Mouse (Mus musculus): ENCODE results near the gene 1700034J05Rik.

Gene 1700034J05Rik
- long read RNA-seq, experiment 1: 0 reads
- long read RNA-seq, experiment 2: 0 reads

GRCm38 (mm10) chr6:146954258-146954657 lies at the start of gene 1700034J05Rik:
1700034J05Rik (minus strand) TSS chr6:146954422.
- intact Hi-C loops (cut with DNase I): no loop called here

GRCm38 (mm10) chr6:146999755-147000154 lies 45.5 kb upstream of the 1700034J05Rik start:
- intact Hi-C loops (cut with DNase I): no loop called here

GRCm38 (mm10) chr6:146999302-146999701 lies 45.1 kb upstream of the 1700034J05Rik start:
- intact Hi-C loops (cut with DNase I): no loop called here

- intact Hi-C loops (cut with DNase I): no loop called here
Measured at GRCm38 (mm10) chr6:146998710-146999109, 44.5 kb upstream of the 1700034J05Rik start.

DNA sequence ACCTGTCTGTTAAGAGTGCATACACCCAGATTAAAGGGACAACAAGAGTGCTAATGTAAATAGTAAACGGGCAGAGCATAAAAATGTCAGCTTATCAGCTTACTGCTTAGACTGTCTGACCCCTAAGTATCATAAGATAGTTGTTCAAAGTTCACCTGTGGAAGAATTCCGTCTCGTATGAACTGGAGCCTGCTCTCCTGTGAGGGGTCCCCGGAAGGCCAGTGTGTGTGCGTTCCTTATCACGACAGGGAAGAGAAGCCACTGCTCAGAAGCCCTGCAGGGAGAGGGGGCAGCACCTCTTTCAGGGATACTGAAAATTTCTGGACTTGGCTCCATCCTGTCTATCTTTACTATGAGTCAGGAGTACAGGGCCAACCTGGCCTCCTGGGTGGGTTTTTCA lies 42.8 kb upstream of the 1700034J05Rik start:
- intact Hi-C loops (cut with DNase I): no loop called here

DNA sequence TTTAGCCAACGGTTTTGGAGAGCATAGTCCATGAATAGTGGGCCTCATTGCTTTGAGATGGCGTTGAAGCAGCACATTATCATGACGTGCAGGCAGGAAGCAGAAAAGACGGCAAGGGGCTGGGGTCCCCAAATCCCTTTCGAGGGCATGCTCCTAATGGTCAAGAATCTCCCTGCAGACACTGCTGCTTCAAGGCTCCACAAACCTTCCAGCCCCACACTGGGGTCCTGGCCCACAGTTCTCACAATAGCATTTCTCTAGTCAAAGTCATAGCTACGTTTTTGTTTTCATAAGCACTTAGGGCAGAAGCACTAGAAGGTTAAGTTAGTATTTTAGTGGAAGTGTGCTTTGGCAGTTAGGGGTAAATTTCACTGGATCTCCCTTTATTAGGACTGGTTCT lies 41.7 kb upstream of the 1700034J05Rik start:
- intact Hi-C loops (cut with DNase I): loop anchor here (2.0 kb wide), 1 partner anchor 169 kb away; no protein-coding TSS in a partner anchor

DNA sequence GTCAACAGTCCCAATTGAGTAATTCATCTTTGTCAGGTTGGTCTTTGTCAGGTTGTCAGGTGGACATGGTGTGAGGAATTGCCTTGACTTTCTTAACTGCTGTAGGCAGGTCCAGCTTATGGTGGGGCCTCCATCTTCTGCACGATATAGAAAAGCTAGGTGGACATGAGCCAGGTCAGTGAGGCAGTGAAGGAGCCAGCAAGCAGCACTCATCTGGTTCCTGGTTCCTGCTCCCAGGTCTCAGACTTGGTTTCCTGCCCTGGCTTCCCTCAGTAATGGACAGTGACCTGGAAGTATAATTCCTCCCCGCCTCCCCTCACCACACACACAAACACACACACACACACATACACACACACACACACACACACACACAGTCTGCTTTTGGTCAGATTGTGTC lies 41.2 kb upstream of the 1700034J05Rik start:
- intact Hi-C loops (cut with DNase I): loop anchor here (2.0 kb wide), 1 partner anchor 169 kb away; no protein-coding TSS in a partner anchor

- intact Hi-C loops (cut with DNase I): loop anchor here (2.0 kb wide), 1 partner anchor 167 kb away; no protein-coding TSS in a partner anchor
Measured at GRCm38 (mm10) chr6:146994236-146994635, 40.0 kb upstream of the 1700034J05Rik start.

DNA sequence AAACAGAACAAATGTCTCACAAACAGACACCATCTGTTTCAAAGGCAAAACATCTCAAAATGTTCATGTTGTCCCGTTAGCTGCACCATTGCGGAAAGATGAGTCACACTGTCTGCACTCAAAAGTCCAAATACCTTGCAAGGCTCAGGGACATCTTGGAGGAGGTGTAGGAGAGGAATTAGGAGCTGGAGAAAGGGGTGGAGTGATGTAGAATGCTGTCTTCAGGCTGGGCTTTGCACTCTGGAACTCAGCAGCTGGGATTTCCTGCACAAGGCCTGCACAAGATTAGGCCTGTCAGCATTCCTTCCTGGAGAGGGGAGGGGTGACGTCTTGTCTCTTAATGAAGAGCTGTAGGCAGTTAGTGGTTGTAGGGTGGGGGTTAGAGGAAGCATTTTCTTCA lies 30.3 kb upstream of the 1700034J05Rik start:
- intact Hi-C loops (cut with DNase I): no loop called here

DNA sequence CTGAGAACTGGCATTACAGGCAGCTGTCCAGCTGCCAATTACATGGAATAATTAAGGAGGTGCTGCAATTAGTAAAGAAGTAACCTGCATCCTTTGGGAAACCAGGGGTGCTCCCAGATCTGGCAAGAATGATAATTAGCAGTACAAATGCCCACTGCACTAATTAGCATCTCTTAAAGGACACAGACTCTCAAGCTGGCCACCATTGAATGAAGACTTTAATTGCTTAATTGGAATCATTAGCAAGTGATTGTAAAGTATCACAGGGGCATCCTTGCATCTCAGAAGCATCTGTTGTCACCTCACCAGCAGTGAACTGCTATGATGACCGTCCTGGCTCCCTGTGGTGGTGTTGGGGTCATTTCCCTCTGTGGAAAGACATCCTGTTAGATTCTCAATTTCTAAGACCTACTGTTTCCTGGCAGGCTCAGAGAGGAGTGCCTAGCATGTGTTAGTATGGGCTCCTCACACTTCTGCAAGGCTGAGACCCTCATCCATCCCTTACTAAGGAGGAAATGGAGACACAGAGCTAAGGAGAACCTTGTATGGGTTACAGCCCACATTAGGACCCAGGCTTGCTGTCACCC lies 27.1 kb upstream of the 1700034J05Rik start:
- intact Hi-C loops (cut with DNase I): no loop called here

DNA sequence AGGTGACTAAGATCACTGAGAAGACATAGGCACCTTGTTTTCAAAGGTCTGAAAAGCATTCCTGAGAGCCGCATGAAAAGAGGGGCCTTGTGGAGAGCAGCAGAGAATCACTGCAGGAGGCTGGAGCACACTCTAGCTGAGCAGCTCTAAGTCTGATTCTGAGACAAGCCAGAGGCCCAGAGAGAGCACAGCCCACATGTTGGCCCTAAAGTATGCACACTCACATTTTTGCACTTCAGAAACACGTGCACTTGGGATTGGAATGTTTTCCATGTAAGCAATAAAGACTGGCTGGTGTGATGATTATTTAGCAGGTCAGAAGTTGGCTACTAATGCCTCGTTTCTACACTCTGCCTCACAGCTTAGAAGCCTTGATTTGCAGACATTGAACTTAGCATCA lies 25.7 kb upstream of the 1700034J05Rik start:
- intact Hi-C loops (cut with DNase I): loop anchor here (5.0 kb wide), 1 partner anchor 148 kb away; no protein-coding TSS in a partner anchor

DNA sequence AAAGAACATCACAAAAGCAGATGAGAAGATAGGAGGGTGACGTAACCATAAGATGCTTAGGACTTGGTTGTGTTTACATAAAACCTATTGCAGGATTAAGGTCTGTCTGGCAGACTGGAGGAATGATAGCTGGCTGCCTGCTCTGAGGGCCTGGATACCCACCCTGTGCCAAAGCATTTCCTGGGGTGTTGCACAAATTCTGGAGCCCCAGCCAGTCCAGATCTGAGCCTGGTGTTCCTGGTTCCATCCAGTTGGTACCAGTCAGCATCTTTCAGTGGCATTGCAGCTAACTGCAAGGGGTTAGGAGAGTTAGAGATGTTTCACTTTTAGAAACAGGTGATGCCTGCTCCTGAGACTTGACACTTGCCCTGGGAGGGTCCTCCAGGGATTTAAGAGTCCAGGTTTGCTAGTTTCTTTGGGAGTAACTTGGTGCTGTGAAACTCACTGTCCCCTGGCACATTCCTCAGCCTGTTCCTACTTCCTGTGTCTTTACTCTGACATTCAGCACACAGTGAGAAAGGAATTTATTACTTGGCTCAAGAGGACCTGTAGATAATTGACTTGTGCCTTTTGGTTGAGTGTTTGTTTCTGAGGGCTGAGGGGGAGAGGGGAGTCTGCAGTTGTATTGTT lies 25.0 kb upstream of the 1700034J05Rik start:
- intact Hi-C loops (cut with DNase I): loop anchor here (5.0 kb wide), 1 partner anchor 147 kb away; no protein-coding TSS in a partner anchor

- intact Hi-C loops (cut with DNase I): loop anchor here (5.0 kb wide), 1 partner anchor 146 kb away; no protein-coding TSS in a partner anchor
Measured at GRCm38 (mm10) chr6:146978691-146979114, 24.5 kb upstream of the 1700034J05Rik start.

- intact Hi-C loops (cut with DNase I): loop anchor here (5.0 kb wide), 1 partner anchor 144 kb away; no protein-coding TSS in a partner anchor
Measured at GRCm38 (mm10) chr6:146976446-146976845, 22.2 kb upstream of the 1700034J05Rik start.

DNA sequence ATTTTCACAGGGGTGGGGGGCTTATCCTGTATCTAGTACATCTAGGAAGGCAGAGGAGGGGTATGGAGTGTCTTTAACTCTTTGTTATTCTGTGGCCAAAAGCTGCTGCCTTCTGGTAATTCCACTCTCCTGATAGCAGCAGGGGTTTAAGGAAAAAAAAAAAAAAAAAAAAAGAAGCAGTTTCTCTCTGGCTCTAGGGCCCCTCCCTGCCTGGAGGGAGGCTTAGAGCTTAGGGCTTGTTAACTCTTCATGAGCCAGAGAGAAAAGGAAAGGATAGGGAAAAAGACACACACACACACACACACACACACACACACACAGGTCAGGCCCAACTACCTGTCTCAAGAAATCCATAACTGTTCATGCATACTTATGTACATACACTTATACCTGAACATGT lies 19.6 kb upstream of the 1700034J05Rik start:
- intact Hi-C loops (cut with DNase I): no loop called here

- intact Hi-C loops (cut with DNase I): no loop called here
Measured at GRCm38 (mm10) chr6:146973406-146973805, 19.2 kb upstream of the 1700034J05Rik start.

DNA sequence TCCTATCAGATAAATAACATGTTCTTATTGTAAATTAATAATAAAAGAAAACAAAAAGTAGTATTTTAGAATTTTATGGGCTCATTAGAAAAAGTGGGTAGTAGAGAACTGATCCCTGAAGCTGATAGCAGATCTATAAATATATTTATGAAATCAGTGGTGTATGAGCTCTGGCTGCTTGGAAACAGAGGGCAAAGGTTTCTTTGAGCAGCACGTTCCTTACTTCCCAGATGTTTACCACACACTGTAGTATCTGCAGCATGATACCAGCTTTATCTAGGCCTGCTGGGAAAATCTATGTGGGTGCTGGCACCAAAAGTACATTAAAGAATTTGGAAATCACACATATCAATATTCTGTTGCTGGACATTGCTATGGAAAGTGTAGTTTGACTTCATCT lies 18.5 kb upstream of the 1700034J05Rik start:
- intact Hi-C loops (cut with DNase I): no loop called here

GRCm38 (mm10) chr6:146972009-146972408 lies 17.8 kb upstream of the 1700034J05Rik start:
- intact Hi-C loops (cut with DNase I): no loop called here

DNA sequence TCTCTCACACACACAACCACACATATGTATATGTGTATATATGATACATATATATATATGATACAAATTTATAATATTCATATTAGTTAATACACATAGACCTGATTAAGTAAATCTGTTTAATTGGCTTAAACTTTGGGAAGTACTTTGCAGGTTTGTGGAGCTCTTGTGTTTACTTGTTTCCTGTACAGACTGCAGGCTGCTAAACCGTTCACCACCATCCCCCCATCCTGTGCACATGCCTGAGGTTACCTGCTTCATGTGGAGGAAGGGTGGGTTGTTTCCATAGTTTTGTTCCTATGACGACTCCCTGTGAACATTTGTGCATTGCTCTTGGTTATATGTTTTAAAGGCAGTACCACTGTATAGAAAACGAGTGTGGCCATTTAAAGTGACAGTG lies 17.1 kb upstream of the 1700034J05Rik start:
- intact Hi-C loops (cut with DNase I): no loop called here

DNA sequence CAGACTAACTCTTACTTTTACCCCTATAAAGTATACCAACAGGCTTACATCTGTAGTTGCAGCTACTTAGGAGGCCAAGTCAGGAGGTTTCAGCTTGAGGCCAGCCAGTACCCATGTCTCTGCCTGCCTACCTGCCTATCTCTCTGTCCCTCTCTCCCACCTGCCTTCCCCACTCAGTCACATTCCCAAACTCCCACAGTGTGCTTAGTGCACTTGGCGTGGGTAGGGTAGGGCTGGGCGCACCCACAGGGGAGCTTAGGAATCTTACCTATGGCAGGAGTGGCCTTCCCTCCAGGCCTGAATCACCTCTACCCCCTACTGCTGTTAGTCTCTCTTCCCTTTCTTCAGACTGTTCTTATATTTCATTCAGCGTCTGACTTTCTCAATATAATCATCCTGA lies 16.6 kb upstream of the 1700034J05Rik start:
- intact Hi-C loops (cut with DNase I): no loop called here

- intact Hi-C loops (cut with DNase I): no loop called here
Measured at GRCm38 (mm10) chr6:146967836-146968235, 13.6 kb upstream of the 1700034J05Rik start.

DNA sequence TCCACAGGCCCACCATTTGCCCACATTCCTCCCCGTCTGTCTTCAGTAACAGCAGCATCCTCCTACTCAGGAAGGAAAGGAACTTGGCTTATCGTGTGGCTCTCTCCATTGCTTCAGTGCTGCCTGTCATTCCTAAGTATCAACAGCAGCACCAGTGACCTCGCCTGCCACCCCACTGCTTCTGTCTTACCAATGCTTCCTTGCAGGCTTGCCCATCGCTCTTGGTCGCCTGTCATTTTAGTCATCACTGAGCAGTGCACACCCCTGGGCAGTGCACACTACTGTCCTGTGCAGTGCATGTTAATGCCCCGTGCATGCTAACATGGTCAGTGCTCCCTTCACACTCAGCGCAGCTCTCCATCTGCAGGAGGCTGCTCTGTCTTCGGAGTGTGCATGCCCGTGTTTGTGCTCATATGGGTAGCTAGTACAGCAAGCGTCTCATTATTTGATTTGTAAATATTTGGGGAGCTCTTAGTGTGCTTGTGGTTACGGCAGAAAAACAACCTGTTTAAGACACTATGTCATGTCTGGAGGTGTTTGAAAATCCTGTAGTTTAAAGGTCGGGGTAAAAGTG lies 12.3 kb upstream of the 1700034J05Rik start:
- intact Hi-C loops (cut with DNase I): no loop called here

Data from adrenal gland (tissue).